Mouse (Mus musculus) liver, embryonic 14.5 days (tissue): ENCODE measurements around the gene Clba1. TPM values are rescaled to one million over a fixed set of nuclear protein-coding genes. Genes with fewer than 3 reads are reported as not detected.
"Not testable (repeated sequence)": the region's sequence is repeated elsewhere in the genome, so short reads cannot be mapped to it uniquely, and the experiment has no call there.

Experiments used
- ATAC-seq: fragments of 200-750 bp; cut with Nextera tagmentation; 2 replicates; pipeline ENCODE4 v1.8.0; 2017; ENCODE audit warnings: moderate number of reproducible peaks, mild to moderate bottlenecking, moderate library complexity; ENCODE audit not compliant: insufficient read depth
- DNase-seq, 3 experiments: peaks; one replicate each; pipeline ENCODE4 v3.0.0-alpha.2; 2012 to 2013; ENCODE audit warnings: low read depth in 3 of 3, low spot score in 3 of 3
- H3K27ac ChIP-seq: fragments of 300-500 bp; sonication (generic); 2 replicates; pipeline ENCODE4 v1.5.1; 2014; ENCODE audit warnings: moderate library complexity, mild to moderate bottlenecking, control low read depth, inconsistent platforms
- H3K27me3 ChIP-seq: fragments of 300-500 bp; sonication (generic); 2 replicates; pipeline ENCODE4 v1.6.1; 2014; ENCODE audit warnings: mild to moderate bottlenecking, low read length, moderate library complexity; ENCODE audit not compliant: control insufficient read depth, insufficient read depth
- H3K36me3 ChIP-seq: fragments of 300-500 bp; sonication (generic); replicated peaks from 2 replicates; pipeline ENCODE4 v1.6.1; 2014; ENCODE audit warnings: low read depth; ENCODE audit not compliant: control insufficient read depth, insufficient read depth
- H3K4me1 ChIP-seq, 2 experiments: fragments of 200-500 bp in 1 of 2; fragments of 300-500 bp in 1 of 2; sonication (generic) in 1 of 2; replicated peaks; 2 replicates each; pipeline ENCODE4 v1.6.1; 2012 to 2014; ENCODE audit warnings: antibody characterized with exemption in 1 of 2, inconsistent platforms in 1 of 2, low read length in 1 of 2; ENCODE audit not compliant: control insufficient read depth in 2 of 2, insufficient read depth in 2 of 2
- H3K4me2 ChIP-seq: fragments of 300-500 bp; sonication (generic); 2 replicates; pipeline ENCODE4 v1.6.1; 2014; ENCODE audit warnings: low read depth, mild to moderate bottlenecking, control low read depth, moderate library complexity
- H3K4me3 ChIP-seq, 2 experiments: fragments of 200-500 bp in 1 of 2; fragments of 300-500 bp in 1 of 2; sonication (generic) in 1 of 2; 2 replicates each; pipeline ENCODE4 v1.5.1; 2012 to 2014; ENCODE audit warnings: low read depth in 2 of 2, low read length in 2 of 2, mild to moderate bottlenecking in 2 of 2, control low read depth in 1 of 2, inconsistent platforms in 1 of 2, moderate library complexity in 1 of 2; ENCODE audit not compliant: insufficient read depth in 1 of 2
- H3K9ac ChIP-seq: fragments of 300-500 bp; sonication (generic); replicated peaks from 2 replicates; pipeline ENCODE4 v1.6.1; 2014; ENCODE audit warnings: mild to moderate bottlenecking, control low read depth, moderate library complexity
- H3K9me3 ChIP-seq: fragments of 300-500 bp; sonication (generic); 2 replicates; pipeline ENCODE4 v1.6.1; 2016; ENCODE audit warnings: low read length, mixed read lengths; ENCODE audit not compliant: control insufficient read depth
- CTCF ChIP-seq: IDR thresholded peaks from 2 replicates; pipeline ENCODE4 v1.5.1; 2016; ENCODE audit warnings: antibody characterized with exemption, low read depth, control low read depth
- EP300 ChIP-seq: IDR thresholded peaks from 2 replicates; pipeline ENCODE4 v1.6.1; 2016; ENCODE audit warnings: antibody characterized with exemption, low read depth
- WGBS: fragments of 180-500 bp; shearing (Covaris S2); extraction: QIAGEN DNeasy Blood & Tissue Kit; methylation state at CpG from one replicate; pipeline ENCODE4 v1.1.7; 2014; ENCODE audit not compliant: insufficient replicate concordance; 5-methylcytosine and 5-hydroxymethylcytosine counted together
- polyA plus RNA-seq, 2 experiments: library from polyadenylated mRNA; depleted of rRNA in 1 of 2; stranded (reverse) in 1 of 2; unstranded in 1 of 2; fragments of >200 nt; fragmentation: Nextera tagmentation in 1 of 2; extraction: Ambion mirVana in 1 of 2; gene quantifications; 2 replicates each; pipeline versions ENCODE4 v1.2.1 to v1.2.3; 2012 to 2014

The Clba1 gene
- polyA plus RNA-seq, 2 experiments: 0.21 to 0.25 TPM

DNA sequence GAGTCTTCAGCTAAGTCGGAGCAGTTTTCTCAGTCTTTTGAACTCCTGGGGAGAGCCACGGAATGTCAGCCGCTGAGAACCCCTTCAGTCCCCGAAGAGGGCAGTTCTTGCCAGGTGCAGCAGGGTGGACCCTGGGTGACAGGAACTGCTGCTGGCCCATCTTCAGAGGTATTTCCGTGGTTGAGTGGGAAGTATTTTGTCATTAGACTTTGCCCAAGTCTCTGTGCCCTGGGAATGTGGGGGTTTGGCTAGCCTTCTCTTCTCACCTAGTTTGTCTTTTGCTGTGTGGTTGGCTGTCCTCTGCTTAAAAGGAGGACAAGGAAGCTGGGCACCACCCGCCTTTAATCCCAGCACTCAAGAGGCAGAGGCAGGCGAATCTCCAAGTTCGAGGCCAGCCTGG, 904 bp downstream of the Clba1 start:
- H3K9ac ChIP-seq: no peak overlapping the region
- 16% methylated on average over 8 of the region's 8 CpGs for WGBS
- peak overlapping the region; percentile 74 for H3K4me2 ChIP-seq
- TF ChIP-seq EP300 (no peak), CTCF (no peak)
- H3K9me3 ChIP-seq: no peaks in the 10 kb centered on the region
- H3K27ac ChIP-seq: no peak overlapping the region
- ATAC-seq: no peak
- H3K27me3 ChIP-seq: peaks cover 7% of the 10 kb centered on the region
- no peak for DNase-seq
- H3K36me3 ChIP-seq: no peaks in the 10 kb centered on the region
- H3K4me3 ChIP-seq: peak overlapping the region in 1 of 2 experiments; percentile 52; a peak in 2 of 4 replicates
- no peaks in the 10 kb centered on the region for H3K4me1 ChIP-seq

DNA sequence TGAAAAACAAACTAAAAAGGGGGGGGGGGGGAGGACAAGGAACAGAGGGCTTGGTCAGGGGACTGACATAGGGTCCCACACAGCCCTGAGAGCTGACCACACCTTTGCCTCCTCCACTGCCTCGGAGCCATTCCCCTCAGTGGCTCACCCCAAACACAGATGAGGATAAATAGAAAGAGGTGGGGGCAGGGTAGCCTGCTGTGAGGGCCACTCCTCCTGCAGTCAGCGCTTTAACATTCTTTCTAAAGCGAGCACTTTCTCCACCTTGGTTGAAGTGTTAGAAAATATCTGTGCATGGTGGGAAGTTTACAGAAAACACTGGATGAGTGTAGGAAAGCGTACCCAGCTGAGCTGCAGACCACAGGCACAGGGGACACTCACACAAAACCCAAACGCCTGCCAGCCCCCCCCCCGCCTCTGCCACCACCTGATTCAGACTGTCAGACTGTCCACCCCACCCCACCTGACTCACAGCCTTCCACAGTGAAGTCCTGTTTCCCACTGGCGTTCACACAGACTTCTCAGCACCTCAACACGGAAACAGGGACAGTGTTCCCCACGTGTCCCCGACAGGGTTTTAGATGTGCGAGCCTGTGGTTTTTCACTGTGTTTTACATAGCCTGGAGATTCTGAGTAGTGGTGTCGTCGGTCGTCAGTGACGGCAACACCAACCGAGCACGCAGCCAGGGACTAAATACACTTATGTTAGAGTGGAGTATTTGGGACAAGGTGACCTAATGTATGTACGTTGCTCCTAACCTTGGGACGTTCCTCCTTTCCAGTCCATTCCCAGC, 1.6 kb downstream of the Clba1 start:
- TF ChIP-seq CTCF: no peak
- TF ChIP-seq EP300: no peak
- ATAC-seq: no peak
- WGBS: 59% methylated on average over 19 of the region's 19 CpGs

DNA sequence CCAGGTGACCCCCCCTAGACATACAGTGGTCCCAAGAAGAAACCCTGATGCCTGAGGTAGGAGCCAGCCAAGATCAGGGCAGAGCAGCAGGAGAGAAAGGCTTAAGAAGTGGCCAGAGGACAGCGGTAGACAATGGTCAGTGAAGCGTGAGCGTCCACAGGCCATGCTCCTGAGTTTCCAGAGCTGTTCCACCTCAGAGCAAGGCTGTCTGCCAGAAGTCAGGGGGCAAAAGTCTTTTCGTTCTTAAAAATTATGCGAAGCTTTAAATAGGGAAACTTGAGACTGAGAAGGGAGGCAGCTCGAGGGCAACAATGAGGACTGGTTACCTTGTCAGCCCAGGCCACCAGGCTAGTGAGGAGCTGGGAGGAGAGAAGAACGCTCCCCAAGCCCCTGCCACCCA, 4.6 kb downstream of the Clba1 start:
- H3K4me3 ChIP-seq: no peak overlapping the region
- no peak for ATAC-seq

More for the DNA sequence above, 1.6 kb downstream of the Clba1 start:
- H3K36me3 ChIP-seq: 0 out of 2 replicates have a peak, but pooled peaks cover under 1% of the 10 kb centered on the region
- peaks cover 7% of the 10 kb centered on the region for H3K27me3 ChIP-seq
- DNase-seq: no peak
- no peak overlapping the region for H3K4me2 ChIP-seq
- no peak overlapping the region for H3K4me3 ChIP-seq
- H3K9ac ChIP-seq: no peak overlapping the region
- no peak overlapping the region for H3K27ac ChIP-seq
- H3K9me3 ChIP-seq: no peaks in the 10 kb centered on the region
- no peaks in the 10 kb centered on the region for H3K4me1 ChIP-seq

DNA sequence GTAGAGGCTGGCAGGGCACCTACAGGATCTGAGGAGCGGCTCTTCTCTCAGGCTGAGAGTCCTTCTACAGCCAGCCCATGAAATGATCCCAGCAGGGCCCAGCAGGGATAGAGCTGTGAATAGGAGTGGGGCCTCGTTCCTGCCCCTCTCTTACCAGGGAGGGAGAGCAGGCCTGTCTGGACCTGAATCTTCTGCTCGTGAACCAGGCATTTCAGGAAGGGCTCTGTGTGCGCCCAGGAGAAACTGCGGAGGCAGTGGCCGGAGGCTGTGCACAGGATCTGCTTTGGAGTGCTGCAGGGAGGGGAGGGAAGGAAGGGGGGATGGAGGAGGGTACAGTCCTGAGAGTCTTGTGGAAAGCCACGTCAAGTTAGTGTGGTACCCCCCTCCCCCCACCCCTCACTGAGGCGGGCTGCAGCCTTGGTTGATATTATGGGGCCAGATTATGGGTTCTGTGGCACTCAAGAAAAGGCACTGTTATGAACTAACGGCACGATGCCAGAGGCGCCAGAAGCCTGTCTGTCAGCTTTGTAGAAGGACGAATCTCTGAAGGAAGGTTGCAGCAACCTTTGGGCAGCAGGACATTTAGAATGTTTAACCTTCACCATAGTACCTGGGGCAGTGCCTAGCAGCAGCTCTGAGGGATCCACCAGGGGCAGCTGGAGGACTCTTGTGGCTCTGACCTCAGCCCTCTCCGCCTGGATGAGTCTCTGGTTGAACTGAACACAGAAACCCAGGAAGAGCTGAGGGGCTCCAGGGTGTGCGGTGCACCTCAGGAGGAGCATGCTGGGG, 6.1 kb downstream of the Clba1 start:
- ATAC-seq (no peak), DNase-seq (no peak)
- H3K4me3 ChIP-seq: no peak overlapping the region
- no peak overlapping the region for H3K9ac ChIP-seq
- H3K9me3 ChIP-seq: no peaks in the 10 kb centered on the region
- H3K4me2 ChIP-seq: no peak overlapping the region
- H3K27me3 ChIP-seq: peaks cover 3% of the 10 kb centered on the region
- peaks cover 38% of the 10 kb centered on the region for H3K36me3 ChIP-seq
- no peaks in the 10 kb centered on the region for H3K4me1 ChIP-seq
- WGBS: 76% methylated on average over 14 of the region's 14 CpGs
- H3K27ac ChIP-seq: no peak overlapping the region
- TF ChIP-seq CTCF (no peak), EP300 (no peak)

More for the DNA sequence above, 4.6 kb downstream of the Clba1 start:
- Histone ChIP-seq H3K9ac (no peak overlapping the region), H3K36me3 (peaks cover 23% of the 10 kb centered on the region), H3K9me3 (no peaks in the 10 kb centered on the region), H3K27ac (no peak overlapping the region), H3K4me2 (no peak overlapping the region), H3K27me3 (peaks cover 7% of the 10 kb centered on the region), H3K4me1 (no peaks in the 10 kb centered on the region)
- 82% methylated on average over 7 of the region's 7 CpGs for WGBS
- DNase-seq: no peak
- TF ChIP-seq CTCF (no peak), EP300 (no peak)

DNA sequence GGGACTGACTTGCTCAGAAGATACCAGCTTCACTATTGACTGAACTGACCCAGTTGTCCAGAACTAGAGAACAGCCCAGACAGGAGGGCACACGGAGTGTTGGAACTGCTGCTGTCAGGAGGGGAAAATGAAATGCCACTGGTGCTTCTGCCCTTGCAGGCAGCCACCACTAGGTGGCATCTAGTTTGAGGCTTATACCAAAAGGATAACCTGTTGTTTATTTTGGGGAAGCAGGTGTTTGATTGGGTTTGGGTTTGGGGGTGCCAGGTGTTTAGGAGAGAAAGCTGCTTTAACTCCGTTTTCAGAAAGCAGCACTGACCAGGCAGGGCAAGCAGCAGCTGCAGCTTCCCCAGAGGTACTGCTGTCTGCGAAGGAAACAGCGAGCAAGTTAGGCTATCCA, 7.6 kb downstream of the Clba1 start:
- Histone ChIP-seq H3K4me2 (no peak overlapping the region), H3K9ac (no peak overlapping the region), H3K4me3 (no peak overlapping the region), H3K27ac (no peak overlapping the region), H3K27me3 (no peaks in the 10 kb centered on the region), H3K9me3 (no peaks in the 10 kb centered on the region), H3K36me3 (peaks cover 51% of the 10 kb centered on the region), H3K4me1 (peaks cover 0 to 1% of the 10 kb centered on the region in 2 experiments; a peak in 1 of 4 replicates)
- 61% methylated on average over 4 of the region's 4 CpGs for WGBS
- ATAC-seq (no peak), DNase-seq (no peak)
- TF ChIP-seq CTCF (peak; percentile 90), EP300 (no peak)

DNA sequence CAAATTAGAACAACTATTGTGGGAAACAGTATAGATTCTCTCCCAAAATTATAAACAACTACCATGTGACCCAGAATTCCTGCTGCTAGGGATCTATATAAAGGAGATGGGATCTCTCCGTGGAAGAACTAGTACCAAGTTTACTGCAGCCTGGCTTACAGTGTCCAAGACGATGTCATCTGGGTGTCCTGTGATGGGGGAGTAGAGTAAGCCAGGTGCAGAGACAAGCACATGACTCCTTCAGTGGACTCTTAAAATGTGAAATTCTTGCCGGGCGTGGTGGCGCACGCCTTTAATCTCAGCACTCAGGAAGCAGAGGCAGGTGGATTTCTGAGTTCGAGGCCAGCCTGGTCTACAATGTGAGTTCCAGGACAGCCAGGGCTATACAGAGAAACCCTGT, 8.1 kb downstream of the Clba1 start:
- not testable (repeated sequence) for H3K4me2 ChIP-seq, H3K27me3 ChIP-seq, H3K4me1 ChIP-seq, H3K27ac ChIP-seq, H3K9me3 ChIP-seq, H3K4me3 ChIP-seq, H3K9ac ChIP-seq, DNase-seq, ATAC-seq
- 73% methylated on average over 7 of the region's 7 CpGs for WGBS
- H3K36me3 ChIP-seq: peaks cover 57% of the 10 kb centered on the region
